Mouse (Mus musculus) megakaryocyte progenitor cell, adult 5-6 weeks (primary cell): ENCODE results near the gene Tmem43. TPM values are rescaled to one million over a fixed set of nuclear protein-coding genes. Genes with fewer than 3 reads are reported as not detected.
A peak's percentile ranks its signal among the peaks of the same experiment; 100 is the strongest.
"Not testable (repeated sequence)": the region's sequence is repeated elsewhere in the genome, so short reads cannot be mapped to it uniquely, and the experiment has no call there.

ENCODE experiments used
- ATAC-seq: replicated peaks from 2 replicates; pipeline ENCODE4 v1.8.0; 2016; ENCODE audit warnings: mild to moderate bottlenecking, moderate TSS enrichment, inconsistent platforms; ENCODE audit not compliant: poor library complexity
- total RNA-seq, 2 experiments: library from RNA; stranded (forward) in 1 of 2; stranded (reverse) in 1 of 2; fragments of 157-497, 149-512 nt in 1 of 2; fragments of 200-1000 nt in 1 of 2; gene quantifications; 2 replicates each; pipeline versions ENCODE4 v1.2.3 to v1.2.4; 2015 to 2017

The Tmem43 gene
- total RNA-seq (2015) = 53.7 and 59.0 TPM in 2 replicates
- total RNA-seq (2017) = 58.1 and 70.3 TPM in 2 replicates

- ATAC-seq = peak; percentile 84
These were observed at the start of gene Tmem43, which contains the start of gene Chchd4 for GRCm38 (mm10) chr6:91472868-91473804. Gene Tmem43 (plus strand): TSS chr6:91473703. Gene Chchd4 (minus strand): TSS chr6:91473546.

GRCm38 (mm10) chr6:91424151-91424550, 49.4 kb upstream of the Tmem43 start:
- ATAC-seq = no peak

- ATAC-seq = peak; percentile 97
These were observed 32.9 kb upstream of the Tmem43 start for GRCm38 (mm10) chr6:91440474-91441144.

GRCm38 (mm10) chr6:91441145-91441662, 32.3 kb upstream of the Tmem43 start:
- peak; percentile 55 for ATAC-seq

GRCm38 (mm10) chr6:91445316-91445715, 28.2 kb upstream of the Tmem43 start:
- no peak for ATAC-seq

- ATAC-seq = no peak
These were observed 23.9 kb upstream of the Tmem43 start for GRCm38 (mm10) chr6:91449472-91450225.

GRCm38 (mm10) chr6:91452056-91452455, 21.4 kb upstream of the Tmem43 start:
- no peak for ATAC-seq

GRCm38 (mm10) chr6:91454546-91454945, 19.0 kb upstream of the Tmem43 start:
- ATAC-seq = no peak

GRCm38 (mm10) chr6:91459471-91459870, 14.0 kb upstream of the Tmem43 start:
- ATAC-seq = peak; percentile 71

- ATAC-seq = no peak
These were observed 7.7 kb upstream of the Tmem43 start for GRCm38 (mm10) chr6:91465756-91466155.

- ATAC-seq = no peak
These were observed 6.4 kb upstream of the Tmem43 start for GRCm38 (mm10) chr6:91467106-91467505.

- ATAC-seq = no peak
These were observed 2.8 kb upstream of the Tmem43 start for GRCm38 (mm10) chr6:91470712-91471111.

GRCm38 (mm10) chr6:91471427-91471826, 2.1 kb upstream of the Tmem43 start:
- not testable (repeated sequence) for ATAC-seq

- peak; percentile 19; the same call in 1 of the 2 replicates for ATAC-seq
These were observed 1.2 kb upstream of the Tmem43 start for GRCm38 (mm10) chr6:91472319-91472718.

GRCm38 (mm10) chr6:91473805-91474440, 420 bp downstream of the Tmem43 start:
- ATAC-seq = peak; percentile 27

GRCm38 (mm10) chr6:91474441-91475190, 1.1 kb downstream of the Tmem43 start:
- no peak for ATAC-seq

- ATAC-seq = no peak
These were observed 3.0 kb downstream of the Tmem43 start for GRCm38 (mm10) chr6:91476541-91476940.

GRCm38 (mm10) chr6:91483371-91483770, 9.9 kb downstream of the Tmem43 start:
- no peak for ATAC-seq

GRCm38 (mm10) chr6:91486736-91487453, 13.4 kb downstream of the Tmem43 start:
- no peak for ATAC-seq
